Mouse (Mus musculus): ENCODE data around the gene Gm10203.
"Not testable (repeated sequence)": the region's sequence is repeated elsewhere in the genome, so short reads cannot be mapped to it uniquely, and the experiment has no call there.

Gene Gm10203

DNA sequence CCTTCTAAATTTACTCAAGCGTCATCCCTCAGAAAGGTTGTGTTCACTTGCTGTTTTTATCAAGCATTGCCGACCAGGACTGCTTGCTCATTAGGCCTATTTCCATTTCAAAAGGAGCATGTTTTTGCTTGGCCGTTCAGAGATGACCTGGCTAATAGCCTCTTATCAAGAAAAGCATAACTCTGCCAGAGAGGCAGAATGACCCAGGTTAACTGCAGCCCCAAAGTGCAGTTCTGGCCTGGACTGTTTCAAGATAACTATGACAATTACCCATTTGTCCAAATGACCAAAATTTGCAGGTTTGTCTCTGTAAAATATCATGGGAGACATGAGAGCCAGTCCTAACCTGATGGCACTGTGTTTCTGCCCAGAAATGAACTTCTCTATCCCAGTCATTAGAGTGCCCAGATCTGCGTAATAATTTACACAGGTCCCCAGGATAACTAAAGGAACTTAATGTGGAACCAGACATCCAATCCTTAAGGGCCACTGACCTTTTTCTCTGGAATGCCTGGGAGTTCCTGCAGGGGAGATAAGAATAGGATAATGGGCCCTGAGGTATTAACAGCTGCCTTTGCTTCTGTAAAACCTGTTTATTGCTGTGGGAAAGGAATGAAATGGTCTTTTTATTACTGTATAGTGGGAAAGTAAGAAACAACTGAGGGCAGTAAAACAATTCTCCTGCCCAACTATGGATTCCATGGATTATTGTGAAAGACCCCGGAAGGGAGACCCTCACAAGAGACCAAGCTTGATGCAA lies 4.6 kb downstream of the Gm10203 start:
- DNase-seq (ENCODE audit: low spot score), result no peak

DNA sequence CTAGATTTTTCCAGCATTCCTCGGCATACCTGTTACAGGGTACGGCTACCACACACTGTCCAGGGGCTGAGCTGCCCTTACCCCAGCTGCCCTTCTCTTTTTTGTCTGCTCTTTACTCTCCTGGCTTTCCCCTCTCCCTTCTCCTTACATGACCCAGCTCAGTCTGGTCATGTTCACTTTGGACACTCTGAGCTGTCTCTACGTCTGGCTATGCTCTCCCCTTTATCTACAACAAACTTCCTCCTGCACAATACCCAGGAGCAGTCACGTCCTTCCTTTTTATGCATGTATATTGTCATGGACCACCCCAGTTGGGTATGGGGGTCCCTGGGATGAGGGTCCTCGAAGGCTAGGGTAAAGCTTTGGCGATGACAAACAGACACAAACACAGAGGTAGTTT lies 5.7 kb downstream of the Gm10203 start:
- DNase-seq (ENCODE audit: low spot score), result no peak

DNA sequence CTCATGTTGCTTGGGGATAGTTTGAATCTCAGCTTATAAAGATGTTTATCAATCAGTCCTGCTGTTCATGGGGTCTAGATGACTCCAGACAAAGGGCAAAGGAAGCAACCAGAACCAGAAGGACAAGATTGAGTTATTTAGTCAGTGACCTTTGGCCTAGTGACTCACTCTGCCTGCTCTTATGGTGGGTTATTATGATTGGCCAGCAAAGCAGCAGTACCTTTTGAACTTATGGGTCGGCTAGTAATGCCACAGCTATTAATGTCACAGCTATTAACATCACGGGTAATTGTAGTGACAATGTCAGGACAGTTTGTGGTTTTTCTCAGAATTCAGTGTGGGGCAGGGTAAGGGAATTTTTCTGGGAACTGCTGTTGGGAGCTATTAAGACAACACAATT lies 8.0 kb downstream of the Gm10203 start:
- no peak for DNase-seq (ENCODE audit: low spot score)

DNA sequence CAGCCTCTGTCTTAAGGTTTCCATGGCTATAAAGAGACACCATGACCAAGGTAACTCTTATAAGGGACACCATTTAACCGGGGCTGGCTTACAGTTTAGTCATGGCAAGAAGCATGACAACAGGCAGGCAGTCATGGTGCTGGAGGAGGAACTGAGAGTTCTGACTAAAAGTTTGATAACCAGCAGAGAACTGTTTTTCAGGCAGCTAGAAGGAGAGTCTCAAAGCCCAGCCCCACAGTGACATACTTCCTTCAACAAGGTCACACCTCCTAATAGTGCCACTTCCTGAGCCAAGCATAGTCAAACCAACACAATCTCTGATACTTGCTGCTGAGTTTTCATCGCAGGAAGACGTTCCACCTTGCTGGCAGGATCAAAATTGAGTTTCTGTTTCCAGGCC lies 9.0 kb downstream of the Gm10203 start:
- no peak for DNase-seq (ENCODE audit: low spot score)

DNA sequence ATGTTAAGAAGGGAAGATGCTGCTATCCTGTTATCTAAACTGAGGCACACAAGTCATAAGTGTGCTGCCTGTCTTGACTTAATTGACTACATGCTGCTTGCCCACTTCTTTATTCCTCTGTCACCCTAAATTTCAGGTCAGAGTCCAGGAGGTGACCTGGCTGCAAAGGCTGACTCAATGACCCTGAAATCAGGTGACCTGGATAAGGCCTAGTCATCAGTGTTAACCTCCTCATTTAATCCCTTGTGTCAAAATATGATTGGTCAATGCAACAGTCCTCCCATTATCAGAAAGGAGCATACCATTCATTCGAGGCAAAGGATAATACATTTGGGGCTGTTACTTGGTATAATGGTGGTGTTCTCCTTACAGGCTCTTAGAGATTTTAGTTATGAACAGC lies 9.5 kb downstream of the Gm10203 start, which contains the start of gene Etfbkmt:
Gene Etfbkmt (plus strand): TSS at position 379 of the 400 bp plus-strand sequence.
- no peak for DNase-seq (ENCODE audit: low spot score)

DNA sequence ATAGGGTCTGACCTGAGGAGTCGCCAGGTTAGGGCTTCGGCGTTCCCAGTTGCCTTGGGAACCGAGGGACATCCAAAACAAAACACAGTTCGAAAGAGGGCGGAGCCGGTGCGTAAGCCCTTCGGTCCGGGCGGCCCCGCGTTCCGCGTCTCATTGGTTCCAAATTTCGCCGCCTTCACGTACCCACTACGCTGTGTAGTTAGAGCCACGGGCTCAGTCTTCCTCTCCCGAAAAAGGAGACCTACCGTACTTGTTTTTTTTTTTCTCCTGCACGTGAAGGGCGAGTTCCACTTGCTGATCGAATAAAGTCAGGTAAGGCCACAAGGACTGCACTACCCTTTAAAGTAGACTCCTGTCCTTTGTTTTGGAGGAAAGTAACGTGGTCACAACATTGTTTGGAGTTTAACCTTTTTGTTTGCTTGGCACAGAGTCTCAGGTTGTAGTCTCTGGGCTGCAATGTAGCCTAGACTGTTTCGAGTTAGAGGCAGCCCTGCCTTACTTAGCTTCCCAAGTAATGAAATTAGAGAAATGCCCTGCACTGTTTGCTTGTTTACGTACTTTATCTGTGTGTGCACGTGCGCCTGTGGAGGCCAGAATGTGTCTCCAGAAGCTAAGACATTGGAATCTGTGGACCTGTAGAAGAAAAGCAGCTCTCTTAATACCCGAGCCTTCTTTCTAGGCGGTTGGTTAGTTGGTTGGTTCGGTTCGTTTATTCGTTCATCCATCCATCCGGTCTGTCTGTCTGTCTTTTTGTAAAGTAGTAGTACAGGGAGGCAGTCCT lies 11.6 kb downstream of the Gm10203 start:
- DNase-seq (ENCODE audit: low spot score), result peak; percentile 81

DNA sequence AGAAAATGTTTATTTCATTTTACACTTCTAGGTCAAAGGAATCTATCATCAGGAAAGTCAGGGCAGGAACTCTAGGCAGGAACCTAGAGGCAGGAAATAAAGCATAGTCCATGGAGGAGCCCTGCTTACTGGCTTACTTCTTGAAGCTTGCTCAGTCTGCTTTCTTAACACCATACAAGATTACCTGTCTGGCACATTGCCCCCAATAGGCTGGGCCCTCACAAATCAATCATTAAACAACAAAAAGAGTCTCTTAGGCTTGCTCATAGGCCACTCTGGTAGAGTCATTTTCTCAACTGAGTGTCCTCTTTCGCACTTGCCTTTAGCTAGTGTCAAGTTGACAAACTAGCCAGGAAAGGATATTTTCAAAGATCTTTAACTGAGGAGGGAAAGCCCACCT lies 15.2 kb downstream of the Gm10203 start:
- DNase-seq (ENCODE audit: low spot score), result no peak

DNA sequence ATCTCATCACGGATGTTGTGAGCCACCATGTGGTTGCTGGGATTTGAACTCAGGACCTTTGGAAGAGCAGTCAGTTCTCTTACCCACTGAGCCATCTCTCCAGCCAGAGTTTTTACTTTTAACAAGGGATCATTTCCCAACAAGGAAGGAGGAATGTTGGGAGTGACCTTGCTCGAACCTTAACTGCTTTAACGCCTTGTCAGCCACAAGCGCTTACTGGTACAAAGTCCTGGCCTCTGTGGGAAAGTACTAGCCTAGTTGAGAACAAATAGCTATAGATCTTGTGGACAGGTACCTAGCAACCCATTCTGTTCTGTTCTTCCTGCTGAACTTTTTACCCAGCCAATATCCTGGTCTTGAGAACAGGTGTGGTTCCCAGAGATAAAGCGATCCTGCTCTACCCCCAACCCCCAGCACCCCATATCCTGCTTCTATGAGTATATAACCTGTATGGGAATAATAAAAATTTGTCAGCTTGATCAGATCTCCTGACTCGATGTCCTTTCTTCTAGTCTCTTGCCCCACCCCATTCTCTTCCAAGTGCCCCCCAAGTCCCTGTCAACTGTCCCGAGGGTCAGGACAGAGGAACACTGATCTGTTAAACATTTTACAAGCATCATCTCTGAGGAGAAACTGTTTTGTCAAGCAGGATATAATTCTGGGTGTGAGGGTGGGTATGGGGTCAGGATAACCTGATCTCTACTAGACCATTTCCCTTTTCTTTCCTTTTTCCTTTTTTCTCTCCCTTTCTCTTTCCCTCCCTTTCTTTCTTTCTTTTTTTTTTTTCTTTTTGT lies 18.7 kb downstream of the Gm10203 start:
- DNase-seq (ENCODE audit: low spot score), result no peak

DNA sequence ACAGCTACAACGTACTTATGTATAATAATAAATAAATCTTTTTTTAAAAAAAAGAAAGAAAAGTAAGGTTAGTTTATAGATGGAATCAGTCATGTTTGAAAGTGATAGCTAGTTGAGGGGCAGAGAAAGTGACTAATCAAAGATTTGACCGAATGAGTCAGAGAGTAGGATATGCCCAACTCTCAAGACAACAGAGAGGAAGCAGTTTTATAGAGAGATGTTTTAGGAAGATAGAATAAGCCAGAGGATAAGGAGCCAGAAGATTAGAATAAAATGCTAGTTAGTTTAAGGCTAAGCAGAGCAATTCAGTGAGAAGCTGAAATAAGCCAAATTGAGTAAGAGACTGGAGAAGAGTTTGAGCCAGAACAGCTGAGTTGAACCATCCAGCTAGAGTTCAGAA lies 22.1 kb downstream of the Gm10203 start:
- no peak for DNase-seq (ENCODE audit: low spot score)

DNA sequence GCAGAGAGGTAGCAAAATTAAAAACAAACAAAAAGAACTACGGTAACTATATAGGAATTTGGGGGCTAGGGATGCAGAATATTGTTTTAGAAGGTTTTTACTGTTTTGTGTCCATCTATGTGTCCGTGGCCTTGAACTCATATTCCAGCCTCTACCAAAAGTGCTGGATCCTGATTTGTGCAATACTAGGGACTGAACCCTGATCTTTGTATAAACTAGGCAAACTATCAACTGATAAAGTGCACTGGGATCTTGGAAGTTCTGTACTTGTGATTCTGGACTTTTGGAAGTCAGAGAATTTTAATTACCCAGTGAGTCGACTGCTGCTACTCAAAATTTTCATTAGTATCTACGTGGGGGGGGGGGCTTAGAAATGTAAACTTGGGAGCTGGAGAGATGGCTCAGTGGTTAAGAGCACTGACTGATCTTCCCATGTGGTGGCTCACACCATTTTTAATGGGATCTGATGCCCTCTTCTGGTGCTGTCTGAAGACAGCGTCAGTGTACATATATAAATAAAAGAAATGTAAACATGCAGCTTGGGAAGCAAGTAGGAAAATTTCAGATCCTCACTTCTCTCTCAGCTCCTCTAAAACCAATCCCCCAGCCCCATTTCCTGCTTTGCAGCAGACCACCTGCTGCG lies 23.6 kb downstream of the Gm10203 start:
- no peak for DNase-seq (ENCODE audit: low spot score)

DNA sequence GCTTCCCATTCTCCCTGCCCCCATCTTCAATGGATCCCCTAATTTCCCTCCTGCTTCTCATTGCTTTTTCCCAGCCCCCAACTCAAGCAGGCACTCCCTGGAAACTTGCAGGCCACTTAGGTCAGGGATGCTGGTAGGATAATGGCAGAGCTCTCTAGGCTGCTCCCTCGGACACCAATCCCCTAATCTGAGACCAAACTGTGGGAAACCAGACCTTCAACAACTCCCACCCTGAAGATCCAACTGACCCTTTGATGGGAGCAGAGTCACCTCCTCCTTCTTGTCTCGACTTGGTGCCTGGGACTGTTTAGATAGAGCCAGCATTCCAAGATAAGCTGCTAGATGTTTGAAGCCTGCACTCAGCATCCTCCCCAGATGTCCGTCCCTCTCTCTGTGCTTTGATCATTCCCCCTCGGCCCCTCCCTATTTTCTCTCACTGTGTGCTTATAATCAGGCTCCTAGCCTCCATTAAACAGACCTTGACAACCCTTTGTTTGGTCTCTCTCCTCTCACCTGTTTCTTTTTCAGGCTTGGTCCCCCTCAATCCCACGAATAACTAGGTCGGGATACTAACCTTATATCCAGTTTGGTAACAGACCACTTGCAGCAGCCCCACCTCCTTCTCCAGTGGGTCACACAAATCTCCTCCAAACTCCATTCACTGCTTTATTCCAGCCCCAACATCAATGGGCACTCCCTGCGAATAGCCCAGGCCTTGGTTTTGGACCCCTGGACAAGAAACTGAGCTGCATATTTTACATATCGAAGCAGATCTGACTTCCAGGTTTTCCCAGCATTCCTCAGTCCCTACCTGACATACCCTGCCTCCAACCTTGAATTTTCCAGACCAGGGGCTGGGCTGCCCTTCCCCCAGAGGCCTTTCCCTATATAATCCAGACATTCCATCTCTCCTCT lies 24.4 kb downstream of the Gm10203 start:
- no peak for DNase-seq (ENCODE audit: low spot score)

DNA sequence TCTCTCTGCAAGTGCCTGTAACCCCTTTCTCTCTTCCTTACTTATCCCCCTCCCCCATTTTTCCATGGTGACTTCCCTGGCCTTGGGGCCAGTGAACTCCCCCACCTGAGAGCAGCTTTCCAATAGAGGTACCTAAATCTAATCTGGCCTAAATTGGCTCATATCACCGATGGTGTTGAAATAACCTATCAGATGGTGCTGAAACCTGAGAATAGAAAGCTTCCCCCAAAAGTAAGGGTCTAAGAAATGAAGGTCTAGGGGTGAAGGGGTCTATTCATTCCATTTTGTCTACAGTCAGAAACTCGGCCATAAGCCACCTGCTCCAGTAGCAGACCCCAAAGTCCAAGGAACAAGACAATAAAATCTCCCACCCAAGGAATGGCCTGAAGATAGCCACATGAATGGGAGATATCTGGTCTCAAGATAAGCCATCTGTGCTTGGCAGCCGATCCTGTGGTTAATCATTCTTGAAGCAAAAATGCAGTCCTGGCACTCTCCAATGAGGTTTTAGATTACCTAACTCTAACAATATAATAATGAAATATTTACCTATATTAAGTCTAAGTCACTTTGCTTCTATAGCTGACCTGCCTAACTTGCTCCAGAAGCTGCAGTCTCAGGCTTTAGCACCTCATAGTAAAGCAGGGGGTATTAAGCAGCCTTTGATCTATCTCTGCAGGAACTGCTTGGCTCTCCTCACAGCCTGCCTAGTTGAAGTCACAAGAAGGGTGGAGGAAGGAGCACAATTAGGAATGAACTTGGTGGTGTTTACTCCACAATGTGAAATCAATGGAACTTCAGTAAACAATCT lies 25.3 kb downstream of the Gm10203 start:
- DNase-seq (ENCODE audit: low spot score), result no peak

DNA sequence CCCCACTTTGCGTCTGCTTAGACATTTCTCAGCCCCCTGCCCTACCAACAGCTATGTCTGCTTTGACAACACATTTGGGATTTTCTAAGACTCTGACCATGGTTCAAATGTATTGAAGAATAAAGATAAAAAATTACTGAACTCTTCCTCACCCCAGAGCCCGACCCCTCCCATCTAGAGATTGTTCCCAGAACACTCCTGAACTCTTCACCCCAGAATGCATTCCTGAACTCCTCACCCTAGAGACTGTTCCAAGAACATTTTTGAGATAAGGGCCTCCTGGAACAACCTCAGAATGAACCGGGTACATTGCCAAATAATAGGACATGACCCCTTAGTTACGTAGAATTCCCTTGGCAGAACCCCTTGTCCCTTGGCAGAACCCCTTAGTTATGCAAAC lies 37.1 kb downstream of the Gm10203 start:
- not testable (repeated sequence) for DNase-seq (ENCODE audit: low spot score)

DNA sequence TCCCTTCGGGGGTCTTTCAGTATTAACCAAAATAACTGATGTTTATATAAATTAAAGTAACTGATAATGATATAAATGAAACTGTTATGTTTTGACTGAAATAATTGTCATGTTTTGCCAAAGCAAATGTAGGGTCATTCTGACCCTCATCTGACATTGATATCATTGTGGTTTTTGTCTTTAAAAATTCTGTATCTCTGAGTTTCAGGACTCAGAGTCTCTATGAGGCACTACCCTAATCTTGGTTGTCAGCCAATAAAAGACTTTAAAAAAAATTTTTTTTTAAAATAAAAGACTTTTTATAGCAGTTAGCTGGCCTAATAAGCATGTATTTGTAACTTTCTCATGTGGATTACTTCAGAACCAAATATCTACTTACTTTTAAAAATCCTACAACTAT lies 37.7 kb downstream of the Gm10203 start:
- no peak for DNase-seq (ENCODE audit: low spot score)

DNA sequence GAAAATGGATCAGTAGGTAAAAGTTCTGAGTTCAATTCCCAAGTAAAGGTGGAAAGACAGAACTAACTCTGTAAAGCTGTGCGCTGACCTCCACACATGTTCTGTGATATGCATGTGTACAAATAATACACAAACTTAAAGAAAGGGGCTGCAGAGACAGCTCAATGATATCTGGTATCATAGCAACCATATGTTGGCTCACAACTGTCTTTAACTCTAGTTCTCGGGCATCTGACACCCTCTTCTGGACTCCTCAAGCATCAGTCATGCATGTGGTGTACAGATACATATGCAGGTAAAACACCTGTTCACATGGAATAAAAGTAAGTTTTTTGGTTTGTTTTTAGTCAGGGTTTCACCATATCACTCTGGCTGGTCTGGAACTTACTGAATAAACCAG lies 38.5 kb downstream of the Gm10203 start:
- DNase-seq (ENCODE audit: low spot score), result no peak

DNA sequence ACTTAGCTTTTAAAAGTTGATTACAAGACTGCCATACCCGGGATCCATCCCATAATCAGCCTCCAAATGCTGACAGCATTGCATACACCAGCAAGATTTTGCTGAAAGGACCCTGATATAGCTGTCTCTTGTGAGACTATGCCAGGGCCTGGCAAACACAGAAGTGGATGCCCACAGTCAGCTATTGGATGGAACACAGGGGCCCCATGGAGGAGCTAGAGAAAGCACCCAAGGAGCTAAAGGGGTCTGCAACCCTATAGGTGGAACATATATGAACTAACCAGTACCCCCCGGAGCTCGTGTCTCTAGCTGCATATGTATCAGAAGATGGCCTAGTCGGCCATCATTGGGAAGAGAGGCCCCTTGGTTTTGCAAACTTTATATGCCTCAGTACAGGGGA lies 40.0 kb downstream of the Gm10203 start:
- DNase-seq (ENCODE audit: low spot score), result not testable (repeated sequence)

DNA sequence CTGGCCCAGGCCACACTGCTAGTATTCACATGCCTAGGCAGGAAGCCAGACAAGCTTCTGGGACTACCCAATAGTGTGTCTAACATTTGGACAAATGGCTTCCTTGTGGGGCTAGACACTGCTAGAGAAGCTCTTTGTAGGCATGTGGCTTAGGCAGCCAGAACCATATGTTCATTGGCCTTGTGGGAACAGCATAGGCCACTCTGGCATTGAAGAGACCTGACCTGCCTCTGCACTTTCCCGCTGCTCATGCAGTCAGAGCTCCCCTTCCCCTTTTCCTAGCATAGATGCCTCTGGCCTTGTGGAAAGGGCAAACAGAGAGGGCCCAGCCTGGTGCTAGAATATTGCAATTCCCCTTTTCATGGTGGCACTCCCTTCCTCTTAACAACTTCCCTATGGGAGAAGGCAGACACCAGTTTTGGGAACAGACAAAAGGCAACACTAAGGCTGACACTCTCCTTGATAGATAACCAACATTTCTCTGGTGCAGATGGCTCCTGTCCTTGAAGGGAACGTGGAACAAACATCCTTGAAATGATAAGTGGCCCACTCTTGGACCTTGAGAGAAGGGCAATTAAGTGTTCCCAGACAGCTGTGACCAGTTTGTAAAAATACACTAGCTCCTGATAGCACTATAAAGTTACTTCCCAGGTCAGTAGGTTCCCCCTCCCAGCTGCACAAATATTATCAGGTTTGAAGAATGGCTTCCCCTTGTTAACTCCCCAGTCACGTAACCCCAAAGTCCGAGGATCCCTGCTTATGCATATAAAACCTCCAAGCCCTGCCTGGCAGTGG lies 44.1 kb downstream of the Gm10203 start:
- DNase-seq (ENCODE audit: low spot score), result no peak

DNA sequence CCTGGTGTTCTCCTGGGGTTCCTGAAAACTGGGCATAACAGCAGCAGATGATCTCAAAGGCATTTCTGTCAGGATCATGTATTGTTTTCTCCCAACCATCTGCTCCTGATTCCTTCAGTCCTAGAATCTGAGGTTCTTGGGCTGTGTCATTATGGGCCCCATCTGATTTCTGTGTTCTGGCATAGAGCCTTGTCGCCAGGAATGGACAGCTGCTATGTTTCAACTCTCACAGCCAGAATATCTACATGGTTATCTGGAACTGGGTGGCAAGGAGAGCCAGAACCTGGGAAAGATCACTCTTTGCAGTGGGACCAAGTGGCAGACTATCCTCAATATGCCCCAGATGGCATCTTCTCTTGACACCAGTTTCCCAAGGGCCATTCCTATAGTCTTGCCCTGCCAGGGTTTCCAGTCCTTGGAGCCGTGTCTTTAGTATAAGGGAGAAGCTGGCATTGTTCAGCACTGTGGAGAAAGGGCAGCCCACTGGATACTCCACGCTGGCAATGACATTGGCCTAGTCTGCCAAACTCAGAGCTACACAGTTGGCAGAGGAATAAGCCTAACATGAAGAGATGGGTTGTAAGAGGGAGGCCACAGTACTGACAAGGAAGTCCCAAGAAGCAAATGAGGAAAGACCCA lies 45.1 kb downstream of the Gm10203 start:
- no peak for DNase-seq (ENCODE audit: low spot score)

DNA sequence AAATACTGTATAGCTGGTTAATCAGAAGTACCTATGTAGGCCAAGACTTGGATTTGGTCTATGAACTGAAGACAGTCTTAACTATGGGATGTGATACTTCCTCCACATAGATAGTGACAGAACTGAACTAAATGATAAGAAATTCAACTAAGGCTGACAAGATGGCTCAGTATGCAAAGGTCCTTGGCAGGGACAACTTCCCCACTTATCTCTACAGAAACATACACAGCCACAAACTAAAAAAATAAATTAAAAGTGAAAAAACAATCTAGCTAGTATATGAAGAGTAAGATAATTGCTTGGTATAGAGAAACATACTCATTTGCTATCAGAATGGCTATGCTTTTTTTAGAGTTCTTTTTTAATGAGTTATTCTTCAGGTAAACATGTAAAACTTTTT lies 49.1 kb downstream of the Gm10203 start:
- DNase-seq (ENCODE audit: low spot score), result no peak

All from retina, embryonic 14.5 days (tissue).